Mouse (Mus musculus): ENCODE measurements around the gene Arl5c.

- TF ChIP-seq CTCF (IDR thresholded peaks at IDR 0.05; ENCODE audit: low read depth): no peak
- no peak for TF ChIP-seq EP300 (optimal IDR thresholded peaks at IDR 0.05)
These were observed 15.4 kb downstream of the Arl5c start for GRCm38 (mm10) chr11:97980531-97980966.
